13 mouse cellular contexts compared by ENCODE assay signal in genomic region chr2:158741011-158741501, GRCm38 (mm10). TPM values are rescaled to one million over a fixed set of nuclear protein-coding genes. Genes with fewer than 3 reads are reported as not detected.
DNase-seq lines count a peak whose midpoint lies in the region; ATAC-seq and TF ChIP-seq lines count a peak whose summit lies in the region.
"Had no signal": no experiment of that assay in that cellular context is flagged by ENCODE, and none has a peak within 500 bp of the region (broad histone marks: within the 10 kb centered on the region; RNA-seq: fewer than 3 reads in every experiment).

No protein-coding gene starts in this region.

- H3K4me1 ChIP-seq in cerebellum, adult 2 months (ENCODE audit: control insufficient read depth, insufficient read depth, low read length) = no peaks in the 10 kb centered on the region
- no peaks in the 10 kb centered on the region for H3K4me1 ChIP-seq in embryonic facial prominence, embryonic 10.5 days
- H3K4me1 ChIP-seq in midbrain, embryonic 14.5 days (ENCODE audit: control insufficient read depth, insufficient read depth, low read length) = peaks cover 8% of the 10 kb centered on the region; the same call in 1 of the 2 replicates
- no peaks in the 10 kb centered on the region for H3K4me1 ChIP-seq in intestine, postnatal 0 days (replicated peaks; ENCODE audit: control insufficient read depth, insufficient read depth, low read length)

- ATAC-seq in midbrain, embryonic 14.5 days (ENCODE audit: low FRiP score, low TSS enrichment) = no peak
- no peak for ATAC-seq in intestine, postnatal 0 days
- no peak for ATAC-seq in cerebellum, adult (ENCODE audit: insufficient number of reproducible peaks, low FRiP score, low TSS enrichment)

- no peak for TF ChIP-seq POLR2A in cerebellum, adult 2 months (IDR thresholded peaks at IDR 0.05; ENCODE audit: borderline replicate concordance, insufficient read depth, low read length)

- intact Hi-C loops in left cerebral cortex, adult 2 months (cut with DNase I) = loop anchor here (10.0 kb wide), 1 partner anchor 196 kb away; no protein-coding TSS in a partner anchor
- intact Hi-C loops in left cerebral cortex, postnatal 36 days (cut with DNase I) = no loop called here

- H3K36me3 ChIP-seq in embryonic facial prominence, embryonic 10.5 days (replicated peaks) = no peaks in the 10 kb centered on the region
- H3K36me3 ChIP-seq in midbrain, embryonic 14.5 days (ENCODE audit: control insufficient read depth, insufficient read depth, low read length) = no peaks in the 10 kb centered on the region
- H3K36me3 ChIP-seq in intestine, postnatal 0 days (ENCODE audit: control insufficient read depth, insufficient read depth) = no peaks in the 10 kb centered on the region
- H3K36me3 ChIP-seq: heart, embryonic 15.5 days; limb, embryonic 13.5 days had no signal

- peak in 1 of 2 experiments; percentile 22 for DNase-seq in cerebellum, adult 2 months
- DNase-seq in cerebellum, postnatal 10 days = no peak
- DNase-seq in left cerebral cortex, adult 2 months (ENCODE audit: extremely low spot score in 1 of 2, low spot score in 2 of 2) = no peak
- no peak for DNase-seq in left cerebral cortex, postnatal 36 days (ENCODE audit: low spot score in 2 of 2)
- no peak for DNase-seq in embryonic facial prominence, embryonic 10.5 days (ENCODE audit: low spot score)
- DNase-seq in midbrain, embryonic 14.5 days = peak; percentile 50
- DNase-seq: kidney, adult 8-10 months; lung, postnatal 10 days had no signal

- H3K4me3 ChIP-seq in cerebellum, adult 2 months (replicated peaks; ENCODE audit: insufficient read depth, low read depth, low read length) = no peak overlapping the region
- H3K4me3 ChIP-seq in left cerebral cortex, adult 2 months = no peak overlapping the region
- no peak overlapping the region for H3K4me3 ChIP-seq in embryonic facial prominence, embryonic 10.5 days
- no peak overlapping the region for H3K4me3 ChIP-seq in midbrain, embryonic 14.5 days (replicated peaks; ENCODE audit: low read depth, low read length)
- H3K4me3 ChIP-seq in intestine, postnatal 0 days (ENCODE audit: low read depth, low read length) = no peak overlapping the region
- H3K4me3 ChIP-seq: heart, embryonic 15.5 days; limb, embryonic 13.5 days; myocyte had no signal

- H3K4me2 ChIP-seq in midbrain, embryonic 14.5 days (ENCODE audit: low read length) = no peak overlapping the region
- no peak overlapping the region for H3K4me2 ChIP-seq in intestine, postnatal 0 days (replicated peaks; ENCODE audit: low read depth)
- H3K4me2 ChIP-seq: heart, embryonic 15.5 days; limb, embryonic 13.5 days had no signal

- peak overlapping the region; percentile 69; the same call in 1 of the 2 replicates for H3K27ac ChIP-seq in cerebellum, adult 2 months (ENCODE audit: insufficient read depth, low read length)
- peak overlapping the region; percentile 71 for H3K27ac ChIP-seq in left cerebral cortex, adult 2 months
- H3K27ac ChIP-seq in embryonic facial prominence, embryonic 10.5 days (replicated peaks) = peak overlapping the region; percentile 30; the same call in 1 of the 2 replicates
- H3K27ac ChIP-seq in midbrain, embryonic 14.5 days (replicated peaks; ENCODE audit: low read depth, low read length) = no peak overlapping the region; the same call in 1 of the 2 replicates
- H3K27ac ChIP-seq in intestine, postnatal 0 days (ENCODE audit: low read depth, low read length) = no peak overlapping the region
- H3K27ac ChIP-seq: heart, embryonic 15.5 days; limb, embryonic 13.5 days had no signal

- H3K9me3 ChIP-seq in embryonic facial prominence, embryonic 10.5 days = peaks cover 5% of the 10 kb centered on the region; the same call in 1 of the 2 replicates
- no peaks in the 10 kb centered on the region for H3K9me3 ChIP-seq in midbrain, embryonic 14.5 days (ENCODE audit: control insufficient read depth, low read length)
- no peaks in the 10 kb centered on the region for H3K9me3 ChIP-seq in intestine, postnatal 0 days (ENCODE audit: control insufficient read depth)
- H3K9me3 ChIP-seq: heart, embryonic 15.5 days had no signal

- H3K27me3 ChIP-seq in cerebellum, adult 2 months (ENCODE audit: control insufficient read depth, insufficient read depth, low read length) = no peaks in the 10 kb centered on the region
- H3K27me3 ChIP-seq in embryonic facial prominence, embryonic 10.5 days (replicated peaks; ENCODE audit: low read depth, poor library complexity, severe bottlenecking) = no peaks in the 10 kb centered on the region
- no peaks in the 10 kb centered on the region for H3K27me3 ChIP-seq in midbrain, embryonic 14.5 days (ENCODE audit: control insufficient read depth, insufficient read depth, low read length)
- H3K27me3 ChIP-seq in intestine, postnatal 0 days (replicated peaks; ENCODE audit: control insufficient read depth, insufficient read depth, low read length) = no peaks in the 10 kb centered on the region
- H3K27me3 ChIP-seq: heart, embryonic 15.5 days; limb, embryonic 13.5 days had no signal

- 37% methylated on average over 9 of the region's 9 CpGs for WGBS in cerebellum, adult 2 months
- WGBS in embryonic facial prominence, embryonic 10.5 days = 48% methylated on average over 9 of the region's 9 CpGs
- WGBS in midbrain, embryonic 14.5 days = 15% methylated on average over 9 of the region's 9 CpGs
- 74% methylated on average over 9 of the region's 9 CpGs for WGBS in intestine, postnatal 0 days

- no peak for TF ChIP-seq CTCF in cerebellum, adult 2 months (IDR thresholded peaks at IDR 0.05; ENCODE audit: borderline replicate concordance, insufficient read depth, low read depth, low read length)
- no peak for TF ChIP-seq CTCF in left cerebral cortex, adult 2 months (IDR thresholded peaks at IDR 0.05)
- no peak for TF ChIP-seq CTCF in intestine, postnatal 0 days (IDR thresholded peaks at IDR 0.05; ENCODE audit: low read depth)

- no peak overlapping the region for H3K9ac ChIP-seq in midbrain, embryonic 14.5 days (replicated peaks; ENCODE audit: low read length)
- H3K9ac ChIP-seq in intestine, postnatal 0 days (ENCODE audit: low read depth, low read length) = no peak overlapping the region
- H3K9ac ChIP-seq: heart, embryonic 15.5 days; limb, embryonic 13.5 days had no signal

RNA-seq across cellular contexts. Expression of gene Fam83d, which starts 26.8 kb away (rescaled TPM):
- 2.5 and 3.0 TPM in 2 replicates for polyA plus RNA-seq in cerebellum, adult 2 months (2012; rRNA removed)
- total RNA-seq in left cerebral cortex, adult 2 months (2021) = 1 to 10 TPM; 1.2 to 1.6 TPM
- 1 to 10 TPM; 1.6 to 2.2 TPM for total RNA-seq in left cerebral cortex, postnatal 36 days (2021)
- 48.7 and 51.5 TPM in 2 replicates for polyA plus RNA-seq in embryonic facial prominence, embryonic 10.5 days (2016; fragmentation: Nextera tagmentation; extraction: Ambion mirVana)
- 5.8 and 11.7 TPM in 2 replicates for polyA plus RNA-seq in midbrain, embryonic 14.5 days (2014; fragmentation: Nextera tagmentation; extraction: Ambion mirVana)
- polyA plus RNA-seq in intestine, postnatal 0 days (2015; fragmentation: Nextera tagmentation; extraction: Ambion mirVana) = 15.0 and 15.4 TPM in 2 replicates

RNA-seq across cellular contexts. Expression of gene Dhx35, which starts 53.6 kb away (rescaled TPM):
- polyA plus RNA-seq in cerebellum, adult 2 months (2012; rRNA removed) = 23.1 and 23.3 TPM in 2 replicates
- 10 to 100 TPM; 20.6 to 20.9 TPM for total RNA-seq in left cerebral cortex, adult 2 months (2021)
- 10 to 100 TPM; 15.7 to 17.4 TPM for total RNA-seq in left cerebral cortex, postnatal 36 days (2021)
- polyA plus RNA-seq in embryonic facial prominence, embryonic 10.5 days (2016; fragmentation: Nextera tagmentation; extraction: Ambion mirVana) = 16.4 and 18.2 TPM in 2 replicates
- polyA plus RNA-seq in midbrain, embryonic 14.5 days (2014; fragmentation: Nextera tagmentation; extraction: Ambion mirVana) = 15.0 and 15.5 TPM in 2 replicates
- polyA plus RNA-seq in intestine, postnatal 0 days (2015; fragmentation: Nextera tagmentation; extraction: Ambion mirVana) = 7.0 and 7.5 TPM in 2 replicates

Comparison
In these comparisons a context has a peak if more than half of its experiments do, and no peak if none do; other contexts are left out.
1. H3K27ac ChIP-seq: peak in cerebellum, adult 2 months (single experiment), left cerebral cortex, adult 2 months (single experiment) and embryonic facial prominence, embryonic 10.5 days (single experiment); none in midbrain, embryonic 14.5 days (single experiment) and intestine, postnatal 0 days (single experiment).